Mouse (Mus musculus): ENCODE data around the gene Car2.

Car2 gene

DNA sequence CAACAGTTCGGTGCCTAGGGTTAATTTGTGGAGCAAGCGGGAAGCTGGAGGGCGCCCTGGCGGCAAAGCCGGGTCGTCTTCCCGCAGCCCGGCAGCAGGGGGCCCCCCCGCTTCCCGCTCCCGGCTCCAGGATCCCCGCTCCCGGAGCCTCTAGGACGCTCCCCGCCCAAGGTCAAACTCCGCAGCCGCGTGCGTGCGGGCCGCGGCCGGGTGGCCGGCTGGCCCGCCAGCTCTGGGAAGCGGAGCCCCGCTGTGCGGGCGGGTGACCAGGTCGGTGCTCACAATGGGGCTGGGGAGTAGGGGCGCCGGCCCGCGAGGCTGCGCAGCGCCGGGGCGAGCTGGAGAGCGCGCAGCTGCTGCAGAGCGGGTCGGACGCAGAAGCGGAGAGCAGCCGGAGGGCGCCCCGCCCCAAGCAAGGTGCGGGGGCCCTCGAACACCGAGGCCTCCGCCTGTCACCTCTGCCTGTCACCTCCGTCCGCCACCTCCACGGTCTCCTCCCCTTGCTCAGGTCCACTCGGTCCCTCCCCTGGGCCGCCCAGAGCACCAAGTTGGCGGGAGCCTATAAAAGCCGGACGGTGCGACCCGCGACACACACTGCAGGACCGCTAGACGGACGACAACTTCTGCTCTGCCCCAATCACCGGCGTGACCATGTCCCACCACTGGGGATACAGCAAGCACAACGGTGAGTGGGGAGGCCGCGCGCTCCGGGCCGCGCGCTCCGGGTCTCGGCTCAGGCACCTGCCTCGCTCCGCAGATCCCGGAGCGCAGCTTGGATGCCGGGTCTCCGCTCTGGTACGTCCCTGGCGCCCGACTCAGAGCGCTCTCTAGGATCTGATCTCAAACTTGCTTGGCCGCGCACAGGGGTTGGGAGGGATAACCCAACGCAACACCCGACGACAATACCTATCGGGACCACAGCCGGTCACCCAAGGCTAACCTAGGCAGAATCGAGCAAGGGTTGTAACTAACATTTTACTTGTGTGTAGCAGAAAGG is at the start of gene Car2:
Gene Car2, plus strand, starts transcription at position 172 of the 997 bp plus-strand sequence.
- DNase-seq = peak; percentile 87

- DNase-seq = no peak
Measured at GRCm38 (mm10) chr3:14838936-14839335, 47.1 kb upstream of the Car2 start.

GRCm38 (mm10) chr3:14839466-14840118 is 46.5 kb upstream of the Car2 start:
- DNase-seq = no peak

GRCm38 (mm10) chr3:14848587-14849254 is 37.4 kb upstream of the Car2 start:
- DNase-seq = no peak

- no peak for DNase-seq
Measured at GRCm38 (mm10) chr3:14853966-14854365, 32.1 kb upstream of the Car2 start.

- DNase-seq = no peak
Measured at GRCm38 (mm10) chr3:14854446-14854845, 31.6 kb upstream of the Car2 start.

DNA sequence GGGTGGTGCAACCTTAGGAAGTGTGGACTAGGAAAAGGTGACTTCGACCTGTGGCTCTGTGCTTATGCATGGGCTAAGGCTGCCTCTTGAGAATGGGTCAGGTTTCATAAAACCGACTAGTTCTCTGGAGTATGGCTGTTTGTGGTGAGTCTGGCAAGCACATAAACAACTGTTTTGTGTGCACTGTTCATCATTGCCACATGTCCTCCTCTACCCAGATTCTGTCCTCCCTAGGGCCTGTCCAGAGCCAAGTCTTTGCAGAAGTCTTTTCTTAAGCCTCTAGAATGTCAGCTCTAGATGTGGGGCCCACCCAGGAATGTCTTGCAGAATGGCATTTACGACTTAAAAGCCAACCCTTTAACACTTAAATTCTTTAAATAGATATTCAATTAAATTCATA is 28.2 kb upstream of the Car2 start:
- no peak for DNase-seq

DNA sequence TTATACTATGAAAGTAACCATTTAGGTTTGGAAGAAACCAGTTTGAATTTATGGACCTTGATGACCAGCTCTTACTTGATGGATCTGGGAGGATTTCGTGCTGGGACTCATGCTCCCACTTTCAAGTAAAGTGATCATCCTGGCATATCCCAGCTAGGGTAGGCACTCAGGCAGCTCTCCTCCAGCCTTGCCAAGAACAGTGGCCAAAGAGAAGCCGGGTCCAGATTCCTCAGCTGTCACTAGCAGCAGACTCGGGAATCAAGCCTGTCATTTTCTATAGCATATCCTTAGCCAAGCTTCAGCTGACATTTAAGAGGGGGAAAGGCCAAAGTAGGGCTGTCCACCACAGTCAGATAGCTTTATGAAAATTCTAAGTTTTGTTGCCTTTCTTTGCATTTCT is 25.8 kb upstream of the Car2 start:
- DNase-seq = no peak

DNA sequence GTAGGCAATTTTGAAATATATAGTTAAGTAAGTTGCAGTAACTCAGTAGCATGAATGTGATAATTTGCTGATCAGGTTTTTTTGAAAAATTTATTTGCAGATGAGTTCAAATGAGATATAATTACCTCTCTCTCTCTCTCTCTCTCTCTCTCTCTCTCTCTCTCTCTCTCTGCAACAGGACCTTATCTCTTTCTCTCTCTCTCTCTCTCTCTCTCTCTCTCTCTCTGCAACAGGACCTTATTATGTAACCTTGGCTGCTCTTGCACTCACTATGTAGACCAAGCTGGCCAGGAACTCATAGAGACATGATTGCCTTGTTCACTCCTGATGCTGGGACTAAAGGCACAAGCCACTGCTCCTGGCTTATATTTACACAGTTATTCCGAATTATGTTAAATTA is 24.9 kb upstream of the Car2 start:
- DNase-seq = no peak

DNA sequence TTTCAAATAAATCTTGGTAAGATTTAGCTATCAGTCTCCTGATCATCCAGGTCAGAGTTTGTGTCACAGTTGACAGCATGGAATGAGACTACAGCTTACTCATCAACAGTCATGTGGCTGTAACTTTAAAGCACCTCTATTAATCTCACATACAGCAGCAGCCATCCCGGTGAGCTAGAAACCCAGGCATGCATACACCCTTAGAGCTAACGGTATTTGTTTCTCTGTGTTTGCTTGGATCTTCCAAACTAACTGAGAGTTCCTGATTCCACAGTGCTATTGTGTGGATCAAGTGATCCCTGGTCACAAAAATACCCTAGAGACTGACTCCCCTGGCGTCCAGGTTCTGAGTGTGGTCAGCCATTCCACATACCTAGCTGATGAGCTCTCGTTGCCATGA is 24.3 kb upstream of the Car2 start:
- no peak for DNase-seq

GRCm38 (mm10) chr3:14862654-14863021 is 23.4 kb upstream of the Car2 start:
- DNase-seq = no peak

DNA sequence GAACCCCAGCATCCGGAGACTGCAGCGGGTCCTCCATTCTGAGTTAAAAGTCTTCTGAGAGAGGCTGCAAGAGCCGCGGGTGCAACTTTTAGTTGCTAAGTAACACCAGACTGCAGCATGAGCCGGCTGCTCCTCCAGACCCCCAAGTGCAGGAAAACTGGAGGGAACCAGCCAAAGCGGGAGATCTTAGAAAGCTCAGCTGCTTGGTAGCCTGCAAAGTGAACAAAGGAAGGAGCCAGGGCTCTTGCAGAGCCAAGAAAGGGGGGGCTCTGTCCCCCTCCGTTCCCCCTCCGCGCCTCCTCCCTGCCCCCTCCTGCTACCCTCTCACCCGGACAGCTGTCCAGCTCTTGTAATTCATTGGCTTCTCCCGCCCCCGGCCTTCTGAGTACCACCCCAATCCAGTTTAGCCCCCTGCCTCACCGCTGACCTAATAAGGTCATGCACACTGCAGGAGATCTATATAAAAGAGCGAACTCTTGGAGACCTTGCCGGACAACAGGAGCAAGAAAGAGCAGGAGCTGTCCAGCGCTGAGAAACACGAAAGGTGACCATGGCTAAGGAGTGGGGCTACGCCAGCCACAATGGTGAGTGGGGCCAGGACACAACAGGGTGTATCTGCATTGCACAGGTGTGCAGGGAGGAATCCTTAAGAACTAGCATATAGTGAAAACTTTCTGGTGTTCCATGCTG is 22.9 kb upstream of the Car2 start, which contains the start of gene Car3:
Gene Car3, plus strand, starts transcription at position 491 of the 690 bp plus-strand sequence.
- peak; percentile 80 for DNase-seq

GRCm38 (mm10) chr3:14863922-14864321 is 22.2 kb upstream of the Car2 start:
- no peak for DNase-seq

DNA sequence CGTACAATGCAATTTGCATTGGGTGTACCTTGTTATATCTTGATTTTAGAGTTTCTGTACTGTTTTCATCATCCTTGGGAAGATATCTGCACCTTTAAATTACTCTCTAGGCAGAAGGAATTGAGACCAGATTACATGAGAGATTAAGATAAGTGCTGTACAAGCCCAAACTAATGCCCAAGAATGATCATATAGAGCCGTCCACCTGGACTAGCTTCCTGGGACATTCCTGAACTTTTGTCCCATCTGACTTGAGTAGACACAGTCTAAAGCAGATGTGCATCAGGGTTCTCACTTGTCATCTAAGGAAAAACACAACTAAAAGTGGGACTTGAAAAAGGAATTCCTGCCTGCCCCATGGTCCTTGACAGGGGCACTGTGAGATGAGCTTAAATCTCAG is 20.1 kb upstream of the Car2 start:
- no peak for DNase-seq

DNA sequence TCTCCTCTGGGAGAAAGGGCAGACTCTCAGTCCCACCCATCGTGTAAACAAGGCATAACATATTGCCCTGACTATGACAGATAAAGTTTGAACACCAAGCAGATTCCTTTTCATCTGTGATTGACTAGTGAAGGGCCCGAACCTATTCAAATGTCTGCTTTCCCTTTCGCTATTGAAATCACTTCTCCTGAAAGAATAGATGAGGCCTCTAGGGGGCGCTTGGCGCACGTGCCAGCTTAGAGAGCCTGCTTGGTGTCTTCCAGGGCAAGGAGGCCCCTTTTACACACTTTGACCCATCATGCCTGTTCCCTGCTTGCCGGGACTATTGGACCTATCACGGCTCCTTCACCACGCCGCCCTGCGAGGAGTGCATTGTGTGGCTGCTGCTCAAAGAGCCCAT is 16.3 kb upstream of the Car2 start:
- peak; percentile 86 for DNase-seq

DNA sequence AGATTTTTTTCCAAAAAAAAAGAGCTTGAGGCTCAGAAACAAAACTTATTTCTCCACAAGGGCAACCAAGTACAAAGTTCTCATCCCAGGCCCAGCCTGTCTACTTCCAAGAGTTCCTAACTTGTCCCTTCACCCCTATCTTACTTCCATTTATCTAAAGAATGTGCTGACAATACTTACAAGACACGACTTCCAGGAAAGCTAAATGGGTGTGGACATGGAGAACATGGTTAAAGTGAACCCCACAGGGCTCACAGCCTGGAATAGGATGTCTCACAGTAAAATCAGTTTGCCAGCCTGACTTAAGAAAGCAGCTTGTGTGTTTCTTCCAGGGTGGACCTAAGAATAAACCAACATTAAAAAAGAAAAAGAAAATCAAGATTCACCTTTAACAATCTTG is 15.5 kb upstream of the Car2 start:
- no peak for DNase-seq

DNA sequence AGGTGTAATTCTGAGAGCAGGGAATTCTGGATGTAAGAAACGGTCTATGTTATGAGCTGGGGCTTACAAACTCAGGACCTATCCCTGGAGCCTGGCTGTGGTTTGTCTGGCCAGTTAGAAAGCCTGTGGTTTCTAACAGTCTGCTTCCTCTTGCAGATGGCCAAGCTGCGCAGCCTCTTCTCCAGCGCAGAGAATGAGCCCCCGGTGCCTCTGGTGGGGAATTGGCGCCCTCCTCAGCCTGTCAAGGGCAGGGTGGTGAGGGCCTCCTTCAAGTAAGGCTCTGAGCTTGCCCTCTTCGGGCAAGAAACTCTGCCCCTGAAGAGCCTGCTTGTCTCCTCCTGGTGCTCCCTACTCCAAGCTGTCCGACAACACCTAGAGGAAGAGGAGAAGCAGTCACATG is 14.7 kb upstream of the Car2 start:
- no peak for DNase-seq

DNA sequence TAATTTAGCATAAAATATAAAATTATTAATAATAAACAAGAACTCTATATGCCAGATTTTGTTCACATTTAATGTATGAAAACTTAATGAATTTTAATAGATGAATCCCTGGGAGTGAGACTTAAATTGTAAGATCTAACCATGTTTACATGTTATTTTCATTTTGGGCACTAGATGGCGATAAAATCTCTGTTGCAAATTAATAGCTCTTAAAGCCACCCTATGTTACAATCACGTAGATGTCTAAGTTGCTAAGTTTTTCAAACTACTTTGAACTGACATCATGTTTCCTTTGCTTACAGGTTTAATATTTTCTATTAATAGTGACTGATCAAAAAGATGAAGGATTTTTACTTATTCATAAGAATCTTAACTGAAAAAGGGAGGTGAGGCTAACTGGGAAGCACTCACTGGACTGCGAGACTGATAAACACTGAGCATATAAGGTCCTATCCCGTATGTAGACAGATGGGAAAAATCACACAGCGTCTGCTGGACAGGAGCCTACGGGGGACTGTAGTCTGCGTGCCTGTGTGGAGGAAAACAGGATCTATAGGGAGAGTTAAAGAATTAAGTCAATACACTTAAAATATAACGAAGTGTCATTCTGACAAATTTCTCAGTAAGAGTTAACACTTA is 11.6 kb upstream of the Car2 start:
- peak; percentile 79 for DNase-seq

DNA sequence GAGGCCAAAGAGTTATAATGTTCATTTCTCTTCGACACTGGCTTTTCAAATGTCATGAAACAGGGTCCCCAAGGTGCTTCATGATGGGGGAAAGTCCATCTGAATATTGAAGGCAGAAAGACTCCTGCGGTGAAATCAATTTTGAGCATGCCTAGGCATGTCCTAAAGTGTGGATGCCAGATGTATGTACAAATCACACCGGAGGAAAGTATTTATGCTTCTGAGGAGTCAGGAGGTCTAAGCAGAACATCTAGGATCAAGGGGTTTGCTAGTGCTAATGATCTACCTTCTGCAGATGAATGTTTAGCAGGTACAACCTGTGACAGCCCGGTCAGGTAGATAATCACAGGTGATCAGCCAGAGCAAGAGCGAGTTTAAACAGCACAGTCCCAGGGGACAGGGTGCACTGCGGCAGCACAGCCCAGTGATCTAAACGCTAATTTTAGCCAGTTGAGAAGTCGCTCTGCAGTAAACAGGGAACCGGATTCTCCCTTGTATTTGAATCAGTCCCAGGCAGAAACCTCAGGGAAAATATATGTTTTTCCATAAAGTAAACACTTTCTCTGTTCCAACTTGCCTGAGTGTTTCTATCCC is 9.7 kb upstream of the Car2 start:
- DNase-seq = no peak

GRCm38 (mm10) chr3:14877251-14877909 is 8.7 kb upstream of the Car2 start:
- DNase-seq = no peak

GRCm38 (mm10) chr3:14878749-14879223 is 7.3 kb upstream of the Car2 start:
- DNase-seq = no peak

Data from retina, postnatal 1 day (tissue).